Mouse (Mus musculus) kidney, adult 9 months (tissue): ENCODE results near the gene Ddx43.
"Not testable (repeated sequence)": the region's sequence is repeated elsewhere in the genome, so short reads cannot be mapped to it uniquely, and the experiment has no call there.

Experiments used
- DNase-seq: peaks from one replicate; pipeline ENCODE4 v3.0.0; 2022

Gene Ddx43

DNA sequence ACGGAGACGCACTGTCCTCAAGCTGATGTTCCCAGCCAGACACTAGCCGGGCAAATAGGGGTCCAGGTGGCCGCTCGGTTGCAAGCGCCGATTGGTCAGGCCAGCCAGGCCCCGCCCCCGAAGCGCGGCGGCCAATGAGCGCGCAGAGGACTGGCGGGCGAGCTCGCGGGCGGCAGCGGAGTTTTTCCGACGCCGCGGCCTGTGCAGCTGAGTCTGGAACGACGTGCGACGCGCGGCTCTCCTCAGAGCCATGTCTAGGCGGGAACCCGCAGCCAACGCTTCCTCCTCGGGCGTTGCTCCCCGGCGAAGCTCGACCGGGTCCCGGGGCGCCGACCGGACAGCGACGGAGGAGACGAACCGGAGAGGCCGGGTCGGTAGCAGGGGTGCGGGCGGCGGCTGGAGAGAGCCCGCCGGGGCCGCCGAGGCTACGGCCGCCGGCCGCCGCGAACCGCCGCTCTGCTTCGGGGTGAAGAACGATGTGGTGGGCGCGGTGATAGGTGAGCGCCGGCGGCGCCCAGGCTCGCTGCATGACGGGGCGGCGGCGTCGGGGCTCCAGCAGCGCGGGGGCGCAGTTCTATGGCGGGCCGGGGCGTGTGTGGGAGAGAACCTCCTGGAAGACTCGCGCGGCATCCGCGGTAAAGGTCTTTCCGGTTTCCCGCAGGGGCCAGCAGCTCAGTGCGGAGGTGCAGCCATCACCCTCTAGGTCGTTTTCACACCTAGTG lies at the start of gene Ddx43:
TSS of gene Ddx43 (plus strand) at position 148 of the 722 bp plus-strand sequence.
- peak; percentile 9 for DNase-seq

DNA sequence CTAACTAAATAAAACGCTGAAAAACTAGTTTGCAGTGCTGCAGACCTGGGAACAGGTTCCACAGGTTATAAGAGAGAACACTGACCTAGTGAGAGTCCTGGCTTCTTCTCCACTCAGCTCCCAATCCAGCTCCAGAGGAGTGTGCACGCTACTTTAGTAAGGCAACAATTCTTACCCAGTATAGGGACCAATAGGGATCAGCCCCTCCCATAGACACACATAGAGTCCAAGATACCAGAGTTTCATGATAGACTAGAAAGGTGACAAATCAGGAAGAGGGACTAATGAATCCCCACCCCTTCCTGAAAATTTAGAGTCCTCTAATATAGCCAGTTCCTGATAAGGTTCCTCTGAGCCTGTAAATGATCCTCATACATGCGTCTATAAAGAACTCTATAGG lies 48.6 kb upstream of the Ddx43 start:
- peak; percentile 40 for DNase-seq

DNA sequence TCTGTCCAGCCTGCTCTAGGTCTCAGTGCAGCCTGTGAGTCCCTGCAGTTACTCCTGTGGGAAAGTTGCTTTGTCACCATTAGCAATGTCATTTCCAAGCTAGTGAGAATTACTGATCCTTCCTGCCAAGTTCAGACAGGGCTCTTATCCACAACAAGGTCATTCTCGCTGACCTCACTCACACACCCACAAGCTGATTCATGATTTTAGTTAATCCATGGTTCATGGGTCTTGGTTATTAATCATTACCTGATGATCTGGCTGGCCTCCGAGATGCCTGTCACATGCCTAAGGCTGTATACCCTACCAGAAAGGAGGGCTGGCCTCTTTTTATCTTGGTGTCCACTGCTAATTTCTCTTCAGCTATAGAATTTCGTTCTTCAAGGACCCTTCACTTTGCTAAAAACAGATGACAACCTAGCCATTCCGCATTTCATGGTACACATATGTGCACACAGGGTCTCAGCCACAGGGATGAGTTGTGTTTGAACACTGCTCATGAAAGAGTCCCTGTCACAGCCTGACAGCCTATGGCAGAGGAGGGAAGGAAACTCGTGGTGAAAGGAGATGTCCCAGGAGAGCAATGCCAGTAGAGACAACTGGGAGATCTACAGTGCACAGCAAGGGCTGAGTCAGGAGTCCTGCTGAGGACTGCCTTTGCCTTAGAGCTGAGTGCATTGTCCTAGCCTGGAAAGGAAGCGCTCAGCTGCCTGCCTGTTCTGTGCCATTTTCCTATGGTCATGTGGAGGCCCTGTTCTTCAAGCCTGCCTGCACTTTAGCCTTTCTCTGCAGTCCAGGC lies 47.2 kb upstream of the Ddx43 start:
- DNase-seq: peak; percentile 97

DNA sequence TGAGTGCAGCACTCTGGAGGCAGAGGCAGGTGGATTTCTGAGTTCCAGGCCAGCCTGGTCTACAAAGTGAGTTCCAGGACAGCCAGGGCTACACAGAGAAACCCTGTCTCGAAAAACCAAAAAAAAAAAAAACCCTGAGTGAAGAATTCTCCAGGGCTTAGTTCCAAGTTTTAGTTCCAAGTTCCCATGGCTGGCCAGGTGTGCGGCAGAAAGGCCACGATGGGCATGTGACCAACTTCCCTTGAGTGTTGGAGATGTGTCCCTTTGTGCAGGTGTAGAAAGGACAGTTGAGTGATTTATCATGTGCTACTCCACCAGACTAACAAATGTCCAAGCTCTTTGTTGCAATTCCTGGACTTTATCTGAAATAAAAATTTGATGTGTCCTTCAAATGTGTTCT lies 46.4 kb upstream of the Ddx43 start:
- DNase-seq: peak; percentile 58

DNA sequence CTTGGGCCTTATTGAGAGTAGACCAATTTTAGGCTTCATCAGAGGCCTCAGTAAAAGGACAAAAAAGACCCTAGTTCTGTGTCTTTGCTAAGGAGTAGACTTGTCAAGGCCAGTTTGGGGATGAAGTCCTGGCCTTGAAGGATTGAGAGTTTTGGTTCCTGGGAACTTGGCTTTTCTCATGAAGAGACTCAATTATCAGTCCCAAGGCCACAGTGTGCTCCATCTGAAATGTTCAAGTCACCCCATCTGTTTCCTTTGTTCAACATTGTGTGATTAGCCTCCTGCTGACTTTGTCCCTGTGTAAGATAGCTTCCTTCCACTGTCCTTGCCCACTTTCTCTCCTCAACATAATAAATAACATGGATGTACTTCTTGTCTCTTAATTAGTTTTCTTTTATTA lies 45.6 kb upstream of the Ddx43 start:
- DNase-seq: not testable (repeated sequence)

DNA sequence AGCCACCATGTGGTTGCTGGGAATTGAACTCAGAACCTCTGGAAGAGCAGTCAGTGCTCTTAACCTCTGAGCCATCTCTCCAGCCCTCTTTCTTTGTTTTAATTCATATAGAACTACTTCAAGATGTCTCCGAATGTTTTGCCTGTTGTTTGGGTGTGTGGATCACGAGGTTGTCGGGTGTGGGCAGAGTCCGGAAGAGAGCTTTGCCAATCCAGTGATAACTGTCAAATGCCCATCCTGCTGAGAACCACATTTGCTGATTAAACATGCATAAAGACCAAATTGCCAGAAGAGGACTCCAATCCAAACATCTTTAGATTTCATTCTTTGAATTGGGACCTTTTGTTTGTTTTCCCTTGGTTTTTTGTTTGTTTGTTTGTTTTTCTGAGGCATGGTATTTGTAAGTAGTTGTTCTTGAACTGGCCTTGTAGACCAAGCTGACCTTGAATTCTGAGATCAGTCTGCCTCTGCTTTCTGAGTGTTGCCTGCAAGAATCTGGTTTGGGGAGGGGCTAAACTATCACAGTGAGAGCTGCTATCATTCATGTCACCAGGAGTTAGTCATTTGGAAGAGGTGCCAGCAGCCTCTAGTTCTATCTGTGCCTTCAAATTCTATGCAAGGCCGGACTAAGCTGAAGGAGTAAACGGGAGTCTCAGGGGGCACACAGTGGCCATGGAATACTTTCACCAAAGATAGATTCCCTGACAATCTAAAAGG lies 43.9 kb upstream of the Ddx43 start:
- DNase-seq: no peak

DNA sequence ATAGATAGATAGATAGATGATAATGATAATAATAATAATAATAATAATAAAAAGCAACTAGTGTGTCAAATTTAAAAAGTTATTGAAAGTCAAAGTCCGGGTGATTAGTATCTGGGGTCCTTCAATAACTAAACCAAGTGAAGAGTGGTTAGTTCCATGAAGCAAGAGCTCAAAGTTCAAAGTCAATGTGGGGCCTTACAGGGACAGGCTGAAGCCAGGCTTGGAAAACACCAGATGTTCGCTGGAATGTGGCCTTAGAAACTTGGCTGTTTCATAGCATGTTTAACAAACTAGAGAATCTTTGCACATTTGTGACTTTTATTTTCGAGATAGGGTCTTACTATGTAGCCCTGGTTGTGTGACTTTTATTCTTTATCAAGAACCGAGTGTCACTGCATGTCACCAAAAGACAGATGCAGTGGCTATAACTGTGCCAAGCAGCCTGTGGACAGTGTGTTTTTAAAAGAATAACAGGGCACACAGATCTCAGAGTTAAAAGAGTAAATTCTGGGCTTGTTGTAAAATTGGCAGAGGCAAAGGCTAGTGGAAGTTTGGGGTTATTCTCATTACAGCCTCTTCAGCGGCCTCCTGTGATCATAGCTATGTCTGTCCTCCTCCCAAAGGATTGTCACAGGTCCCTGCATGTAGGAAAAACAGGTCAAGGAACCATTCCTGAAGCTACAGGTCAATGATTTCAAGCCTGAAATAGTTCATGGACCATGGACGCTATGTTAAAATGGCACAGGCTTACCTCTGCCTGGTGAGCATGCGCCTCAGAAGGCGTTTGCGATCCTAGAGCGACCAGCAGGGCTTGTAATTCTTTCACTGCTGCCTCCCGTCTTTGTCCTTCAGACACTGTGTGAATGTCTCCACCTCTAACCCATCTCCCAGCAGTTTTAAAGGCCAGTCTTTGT lies 40.7 kb upstream of the Ddx43 start:
- DNase-seq: peak; percentile 83

DNA sequence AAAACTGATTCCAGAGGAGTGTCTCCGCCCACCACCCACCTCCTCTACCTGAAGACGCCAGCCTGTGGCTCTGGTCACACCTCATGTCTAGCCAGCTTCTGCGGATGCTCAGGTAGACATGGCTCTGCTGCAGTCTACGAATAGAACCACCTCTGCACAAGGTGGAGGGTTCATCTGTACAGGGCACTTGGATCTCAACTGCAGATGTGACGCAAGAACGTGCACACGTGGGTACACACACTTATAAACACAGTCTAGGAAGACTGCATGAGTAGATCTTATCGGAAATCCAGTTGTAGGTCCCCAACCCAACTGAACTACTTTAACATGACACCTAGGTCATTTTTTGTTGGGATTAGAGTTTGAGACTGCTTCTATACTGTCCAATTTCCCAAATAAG lies 40.0 kb upstream of the Ddx43 start, which contains the start of gene Gsta2:
TSS of gene Gsta2 (minus strand) at position 178 of the 400 bp plus-strand sequence.
- no peak for DNase-seq

DNA sequence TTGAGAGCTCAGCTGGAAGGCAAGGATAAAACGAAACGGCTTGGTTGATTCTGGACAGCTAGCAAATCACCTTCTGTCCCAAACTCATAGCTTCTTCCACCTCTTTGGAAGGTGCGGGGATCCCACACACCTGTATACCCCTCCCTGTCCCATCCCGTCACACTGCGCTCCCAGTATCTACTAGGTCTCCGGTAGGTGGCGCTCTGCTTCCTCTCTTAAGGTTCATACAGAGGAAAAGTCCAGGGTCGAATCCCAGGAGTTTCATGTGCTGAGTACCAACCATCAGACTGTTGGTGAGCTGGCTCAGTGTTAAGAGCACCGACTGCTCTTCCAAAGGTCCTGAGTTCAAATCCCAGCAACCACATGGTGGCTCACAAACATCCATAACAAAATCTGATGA lies 37.5 kb upstream of the Ddx43 start:
- DNase-seq: peak; percentile 73

DNA sequence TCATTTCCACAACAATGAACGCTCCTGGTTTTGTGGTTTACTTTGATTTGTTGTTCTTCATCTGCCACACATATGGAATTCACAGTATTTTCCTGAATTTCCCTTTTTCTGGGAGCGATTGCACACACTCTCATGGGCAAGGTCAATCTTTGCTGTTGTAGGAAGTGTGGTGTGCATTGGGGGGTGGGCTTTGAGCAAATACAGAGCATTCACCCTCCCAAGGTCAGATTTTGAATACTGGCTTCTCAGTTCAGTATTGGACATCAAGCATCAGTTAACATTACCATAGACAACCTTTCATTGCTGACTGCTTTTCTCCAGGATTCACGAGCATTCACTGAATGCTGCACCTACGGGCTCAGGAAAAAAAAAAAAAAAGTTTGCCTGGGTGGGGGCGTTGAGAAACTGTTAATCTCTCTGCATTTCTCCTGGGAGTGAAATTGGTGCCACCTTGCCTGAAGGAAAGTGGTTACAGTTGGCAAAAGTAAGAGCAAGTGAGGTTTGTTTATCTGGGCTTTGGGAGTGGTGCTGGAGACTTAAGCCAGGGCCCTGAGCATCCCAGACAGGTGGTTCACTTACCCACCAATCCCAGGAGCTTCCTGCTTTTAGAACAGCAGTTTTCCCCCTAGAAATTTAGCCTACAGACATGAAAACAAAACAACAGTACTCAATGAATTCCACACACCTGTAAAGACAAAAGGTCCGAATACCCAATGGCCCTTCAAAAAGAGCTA lies 35.7 kb upstream of the Ddx43 start:
- no peak for DNase-seq

DNA sequence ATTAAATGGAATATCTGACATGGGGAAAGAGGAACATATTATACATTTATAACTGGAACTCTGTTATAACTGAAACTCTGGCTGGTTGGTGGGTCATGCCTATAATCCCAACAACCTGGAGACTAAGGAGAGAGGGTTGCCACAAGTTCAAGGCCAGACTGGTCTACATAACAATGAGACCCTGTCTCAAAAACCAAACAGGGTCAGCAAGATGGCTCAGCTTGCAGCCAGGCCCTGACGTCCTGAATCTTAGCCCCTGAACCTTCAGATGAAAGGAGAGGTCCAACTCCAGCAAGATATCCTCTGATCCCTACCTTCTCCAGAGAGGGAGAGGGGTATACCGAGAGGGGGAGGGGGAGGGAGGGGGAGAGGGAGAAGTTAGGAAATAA lies 35.1 kb upstream of the Ddx43 start:
- no peak for DNase-seq

DNA sequence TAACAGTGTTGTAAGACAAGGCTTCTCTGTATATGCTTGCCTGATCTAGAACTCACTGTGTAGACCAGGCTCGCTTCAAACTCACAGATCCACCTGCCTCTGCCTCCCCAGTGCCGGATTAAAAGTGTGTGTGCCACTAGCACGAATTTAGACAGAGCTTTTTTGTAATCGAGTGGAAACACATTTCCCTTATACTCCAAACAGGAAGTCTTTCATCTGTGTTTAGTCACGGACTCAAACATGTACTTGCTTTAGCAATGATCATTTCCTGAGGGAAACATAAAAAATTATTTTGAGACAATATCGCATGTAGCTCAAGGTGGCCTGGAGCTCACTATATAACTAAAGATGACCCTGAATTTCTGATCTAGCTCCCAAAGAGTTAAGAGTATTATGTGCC lies 32.2 kb upstream of the Ddx43 start:
- DNase-seq: no peak

DNA sequence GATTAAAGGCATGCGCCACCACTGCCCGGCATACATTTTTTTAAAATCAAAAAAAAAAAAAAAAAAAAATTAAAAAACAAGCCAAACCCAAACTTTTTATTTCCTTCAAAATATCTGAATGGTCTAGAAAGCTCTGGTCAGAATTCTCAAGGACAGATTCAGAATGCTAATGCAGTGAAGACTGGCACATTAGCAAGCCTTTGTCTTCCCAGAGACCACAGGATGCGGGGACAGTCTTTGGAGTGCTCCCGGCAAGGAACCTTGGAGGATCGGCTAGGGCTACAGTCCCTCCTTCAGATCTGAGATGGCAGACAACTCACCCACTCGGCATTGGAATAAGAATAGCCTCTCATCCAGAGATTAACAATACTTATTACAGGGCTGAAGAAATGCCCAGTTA lies 30.9 kb upstream of the Ddx43 start:
- DNase-seq: no peak

DNA sequence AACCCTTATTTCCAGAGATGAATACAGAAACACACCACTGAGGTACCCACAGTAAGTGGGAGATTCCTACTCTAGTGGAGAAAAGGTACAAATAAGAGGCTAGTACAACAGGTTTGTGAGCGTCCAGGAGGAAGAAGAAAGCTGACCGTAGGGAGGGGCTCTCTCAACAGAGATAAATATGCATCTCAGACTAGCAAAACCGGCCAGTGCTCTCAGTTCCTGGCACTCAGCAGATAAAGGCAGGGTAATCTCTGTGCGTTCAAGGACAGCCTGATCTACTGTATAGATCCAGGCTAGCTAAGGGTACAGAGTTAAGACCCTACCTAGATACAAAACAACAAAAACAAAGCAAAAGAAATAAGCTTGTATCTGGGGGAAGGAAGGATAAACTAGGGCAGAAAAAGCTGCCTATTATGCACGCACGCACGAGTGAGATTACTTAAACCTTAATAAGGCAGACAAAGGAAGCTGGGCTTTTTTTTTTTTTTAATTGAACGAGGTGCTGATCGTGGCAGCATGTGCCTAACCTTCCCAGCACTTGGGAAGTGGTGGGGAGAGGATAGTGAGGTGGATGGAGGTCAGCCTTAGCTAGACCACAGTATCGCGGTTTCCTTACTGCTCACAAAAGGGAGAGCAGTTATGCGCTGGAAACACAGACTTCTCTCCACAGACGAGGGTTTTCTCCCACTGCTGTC lies 29.6 kb upstream of the Ddx43 start:
- DNase-seq: no peak

DNA sequence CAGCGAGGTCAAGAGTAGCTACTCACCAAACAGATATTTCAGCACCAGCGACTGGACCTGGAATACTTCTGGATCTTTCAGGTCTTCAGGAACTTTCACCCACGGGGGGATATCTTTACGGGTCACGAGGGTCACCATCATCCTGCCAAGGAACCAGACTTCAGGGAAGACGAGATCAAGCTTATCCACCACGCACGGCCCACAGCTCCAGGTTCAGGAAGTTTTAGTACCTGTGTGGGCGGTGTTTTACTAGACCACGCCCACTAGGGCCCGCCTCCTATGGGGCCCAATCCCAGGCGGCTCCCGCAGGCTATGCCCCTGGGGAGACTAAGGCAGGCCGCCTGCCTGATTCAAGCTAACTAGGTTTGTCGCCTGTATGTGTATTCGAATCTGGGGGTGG lies 27.6 kb upstream of the Ddx43 start, which contains the start of gene Dppa5a:
TSS of gene Dppa5a (minus strand) at position 219 of the 400 bp plus-strand sequence.
- not testable (repeated sequence) for DNase-seq

DNA sequence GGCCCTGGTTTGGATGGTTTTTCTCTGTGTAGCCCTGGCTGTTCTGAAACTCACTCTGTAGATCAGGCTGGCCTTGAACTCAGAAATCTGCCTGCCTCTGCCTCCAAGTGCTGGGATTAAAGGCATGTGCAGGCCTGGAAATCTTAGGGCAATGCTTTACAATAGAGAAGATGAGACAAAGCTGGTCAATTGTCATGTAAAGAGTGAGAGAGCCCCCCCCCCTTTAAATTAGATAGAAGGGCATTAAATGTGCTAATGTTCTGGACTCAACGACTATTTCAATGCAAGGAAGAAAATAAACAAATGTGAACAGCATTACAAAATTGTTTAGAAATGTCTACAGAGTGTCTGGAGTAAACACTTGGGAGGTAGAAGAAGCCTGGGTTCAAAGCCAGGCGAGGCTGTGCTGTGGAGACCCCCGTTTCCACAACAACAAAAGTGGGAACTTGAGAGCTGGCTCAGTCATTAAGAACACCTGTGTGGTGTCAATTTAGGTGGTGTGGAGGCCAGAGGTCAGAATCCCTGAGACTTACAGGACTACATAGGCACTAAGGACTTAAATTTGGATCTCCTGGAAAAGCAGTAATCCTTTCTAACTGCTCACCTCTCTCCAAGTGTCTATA lies 26.8 kb upstream of the Ddx43 start:
- no peak for DNase-seq

DNA sequence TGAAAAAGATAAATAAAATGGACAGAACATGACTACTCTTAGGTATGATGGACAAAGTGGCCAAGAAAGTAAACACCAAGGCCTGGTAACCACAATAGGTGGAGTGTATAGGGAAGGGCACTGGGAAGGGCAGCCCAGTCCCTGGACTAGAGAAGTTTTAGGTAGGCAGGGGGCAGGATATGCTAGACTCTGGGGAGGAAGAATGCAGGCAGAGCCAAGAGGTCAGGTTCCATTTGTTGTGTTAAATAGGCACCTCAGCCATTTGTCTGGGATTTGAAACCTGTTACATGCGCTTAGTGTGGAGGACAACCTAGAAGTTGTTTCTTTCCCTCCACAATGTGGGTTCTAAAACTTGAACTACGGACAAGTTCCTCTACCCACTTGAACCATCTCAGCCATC lies 26.2 kb upstream of the Ddx43 start:
- DNase-seq: no peak

DNA sequence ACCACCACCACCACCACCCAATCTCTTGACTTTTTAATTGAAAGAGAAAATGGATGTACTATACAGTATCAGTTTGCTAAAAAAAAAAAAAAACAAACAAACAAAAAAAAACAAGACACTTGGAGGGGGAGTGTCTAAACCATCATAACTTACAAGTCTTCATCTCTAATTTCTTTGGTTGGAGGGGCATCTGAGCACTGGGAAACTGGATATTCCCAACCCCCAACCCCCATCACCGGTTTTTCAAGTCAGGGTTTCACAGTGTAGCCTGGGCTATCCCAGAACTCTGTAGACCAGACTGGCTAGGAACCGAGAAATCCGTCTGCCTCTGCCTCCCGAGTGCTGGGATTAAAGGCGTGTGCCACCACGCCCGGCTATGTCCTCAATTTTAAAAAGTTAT lies 25.8 kb upstream of the Ddx43 start:
- no peak for DNase-seq

DNA sequence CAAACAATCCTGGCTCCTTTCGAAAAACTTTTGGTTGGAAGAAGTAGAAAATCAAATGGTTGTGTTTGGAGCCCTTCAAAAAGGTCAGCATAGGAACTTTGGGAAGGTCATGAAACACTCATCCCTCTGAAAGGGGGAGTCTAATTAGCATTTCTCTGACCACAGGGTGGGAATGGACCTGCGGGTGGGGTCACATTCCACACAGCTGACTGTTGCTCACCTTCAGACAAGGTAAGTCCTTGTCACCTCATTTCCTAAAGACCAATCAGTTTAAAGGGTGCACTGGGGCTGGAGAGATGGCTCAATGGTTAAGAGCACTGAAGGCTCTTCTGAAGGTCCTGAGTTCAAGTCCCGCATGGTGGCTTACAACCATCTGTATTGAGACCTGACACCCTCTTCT lies 24.1 kb upstream of the Ddx43 start:
- DNase-seq: no peak

DNA sequence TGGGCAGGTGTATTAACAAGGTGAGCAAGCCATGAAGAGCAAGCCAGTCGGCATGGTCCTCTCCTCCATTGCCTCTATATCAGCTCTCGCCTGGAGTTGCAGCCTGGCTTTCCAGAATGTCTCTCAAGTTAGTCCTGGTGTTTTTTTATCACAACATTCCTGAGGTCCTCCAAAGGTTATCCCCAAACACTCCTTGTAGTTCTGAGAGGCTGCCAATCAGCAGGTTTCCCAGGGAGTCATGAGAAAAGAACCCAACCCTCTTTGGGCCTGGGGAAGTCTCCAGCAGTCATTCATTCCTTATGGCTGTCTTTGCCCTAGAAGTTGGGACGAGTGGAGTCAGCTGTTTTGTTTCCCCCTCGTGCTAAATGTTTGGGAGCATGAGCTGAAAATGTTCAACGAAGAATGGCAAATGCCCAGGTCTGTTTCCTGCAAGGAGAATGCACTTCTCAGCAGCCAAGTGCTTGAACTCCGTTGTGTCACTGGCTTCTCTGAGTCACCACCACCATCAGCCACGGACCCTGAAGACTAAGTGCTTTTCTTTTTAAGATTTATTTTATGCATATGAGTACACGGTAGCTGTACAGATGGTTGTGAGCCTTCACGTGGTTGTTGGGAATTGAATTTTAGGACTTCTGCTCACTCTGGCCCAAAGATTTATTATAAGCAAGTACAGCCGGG lies 22.6 kb upstream of the Ddx43 start:
- DNase-seq: no peak
